Mouse (Mus musculus) embryo, embryonic 9.5 days (tissue): ENCODE results near the gene Mrps15.
"Not testable (repeated sequence)": the region's sequence is repeated elsewhere in the genome, so short reads cannot be mapped to it uniquely, and the experiment has no call there.

Source experiments
- DNase-seq: peaks from one replicate; pipeline ENCODE4 v3.0.0-alpha.2; 2017; ENCODE audit errors: extremely low spot score

Gene Mrps15

GRCm38 (mm10) chr4:126077833-126078232, 31.1 kb downstream of the Mrps15 start:
- no peak for DNase-seq

- no peak for DNase-seq
These were observed 32.5 kb downstream of the Mrps15 start for GRCm38 (mm10) chr4:126079266-126079665.

GRCm38 (mm10) chr4:126081601-126082000, 34.9 kb downstream of the Mrps15 start:
- DNase-seq, result no peak

GRCm38 (mm10) chr4:126083021-126083420, 36.3 kb downstream of the Mrps15 start:
- DNase-seq, result no peak

- no peak for DNase-seq
These were observed 37.7 kb downstream of the Mrps15 start for GRCm38 (mm10) chr4:126084382-126084781.

- peak; percentile 79 for DNase-seq
These were observed 39.4 kb downstream of the Mrps15 start for GRCm38 (mm10) chr4:126085996-126086576.

- no peak for DNase-seq
These were observed 43.5 kb downstream of the Mrps15 start for GRCm38 (mm10) chr4:126090101-126090847.

GRCm38 (mm10) chr4:126090848-126091124, 44.1 kb downstream of the Mrps15 start:
- DNase-seq, result no peak

GRCm38 (mm10) chr4:126091873-126092272, 45.1 kb downstream of the Mrps15 start:
- DNase-seq, result no peak

- DNase-seq, result not testable (repeated sequence)
These were observed 49.1 kb downstream of the Mrps15 start for GRCm38 (mm10) chr4:126095622-126096430.

GRCm38 (mm10) chr4:126096464-126097111, 49.9 kb downstream of the Mrps15 start, which contains the start of gene Lsm10:
Gene Lsm10 (plus strand): TSS chr4:126096623.
- DNase-seq, result peak; percentile 92

GRCm38 (mm10) chr4:126097711-126098253, 51.1 kb downstream of the Mrps15 start:
- no peak for DNase-seq

GRCm38 (mm10) chr4:126099365-126099764, 52.6 kb downstream of the Mrps15 start:
- DNase-seq, result no peak

GRCm38 (mm10) chr4:126100764-126101163, 54.0 kb downstream of the Mrps15 start:
- DNase-seq, result no peak

GRCm38 (mm10) chr4:126102061-126102841, 55.5 kb downstream of the Mrps15 start:
- DNase-seq, result peak; percentile 14

- DNase-seq, result peak; percentile 72
These were observed 56.4 kb downstream of the Mrps15 start for GRCm38 (mm10) chr4:126103057-126103581.

GRCm38 (mm10) chr4:126103590-126104068, 56.9 kb downstream of the Mrps15 start, which contains the start of gene Stk40:
Gene Stk40 (plus strand): TSS chr4:126103957.
- DNase-seq, result peak; percentile 98

- DNase-seq, result no peak
These were observed 57.7 kb downstream of the Mrps15 start for GRCm38 (mm10) chr4:126104261-126105075.
